Mouse (Mus musculus) embryonic facial prominence, embryonic 11.5 days (tissue): Measurements from ENCODE around the gene Gm28729. TPM values are rescaled to one million over a fixed set of nuclear protein-coding genes. Genes with fewer than 3 reads are reported as not detected.

ENCODE experiments used
- ATAC-seq: fragments of 200-750 bp; cut with Nextera tagmentation; replicated peaks from 2 replicates; pipeline ENCODE4 v1.8.0; 2017; ENCODE audit warnings: low read depth; ENCODE audit not compliant: insufficient number of reproducible peaks, low FRiP score, low TSS enrichment
- DNase-seq: peaks from one replicate; pipeline ENCODE4 v3.0.0-alpha.2; 2015; ENCODE audit warnings: low spot score
- H3K27ac ChIP-seq: fragments of 300-500 bp; sonication (generic); replicated peaks from 2 replicates; pipeline ENCODE4 v1.5.1; 2014; ENCODE audit warnings: mild to moderate bottlenecking, low read depth, low read length, control low read depth
- H3K27me3 ChIP-seq: fragments of 300-500 bp; sonication (generic); 2 replicates; pipeline ENCODE4 v1.6.1; 2014; ENCODE audit warnings: mild to moderate bottlenecking, low read length, moderate library complexity, mixed read lengths; ENCODE audit not compliant: control insufficient read depth, insufficient read depth
- H3K36me3 ChIP-seq: fragments of 300-500 bp; sonication (generic); replicated peaks from 2 replicates; pipeline ENCODE4 v1.6.1; 2014; ENCODE audit warnings: low read depth, mild to moderate bottlenecking, low read length, moderate library complexity, mixed read lengths; ENCODE audit not compliant: control insufficient read depth, insufficient read depth
- H3K4me1 ChIP-seq: fragments of 300-500 bp; sonication (generic); 2 replicates; pipeline ENCODE4 v1.6.1; 2014; ENCODE audit warnings: low read length, mixed read lengths; ENCODE audit not compliant: control insufficient read depth, insufficient read depth
- H3K4me2 ChIP-seq: fragments of 300-500 bp; sonication (generic); 2 replicates; pipeline ENCODE4 v1.6.1; 2014; ENCODE audit warnings: low read depth, mild to moderate bottlenecking, control low read depth, low read length, moderate library complexity
- H3K4me3 ChIP-seq: fragments of 300-500 bp; sonication (generic); 2 replicates; pipeline ENCODE4 v1.5.1; 2014; ENCODE audit warnings: low read depth, low read length, control low read depth
- H3K9ac ChIP-seq: fragments of 300-500 bp; sonication (generic); replicated peaks from 2 replicates; pipeline ENCODE4 v1.6.1; 2014; ENCODE audit warnings: mild to moderate bottlenecking, control low read depth, low read length
- H3K9me3 ChIP-seq: fragments of 300-500 bp; sonication (generic); replicated peaks from 2 replicates; pipeline ENCODE4 v1.6.1; 2016; ENCODE audit warnings: mild to moderate bottlenecking, low read length, inconsistent platforms, mixed read lengths; ENCODE audit not compliant: control insufficient read depth
- WGBS: fragments of 180-500 bp; shearing (Covaris S2); extraction: QIAGEN DNeasy Blood & Tissue Kit; methylation state at CpG from one replicate; pipeline ENCODE4 v1.1.7; 2014; 5-methylcytosine and 5-hydroxymethylcytosine counted together
- polyA plus RNA-seq: library from polyadenylated mRNA; unstranded; fragments of >200 nt; fragmentation: Nextera tagmentation; extraction: Ambion mirVana; gene quantifications from 2 replicates; pipeline ENCODE4 v1.2.1, GENCODE M21; 2014

Gene Gm28729
- not detected in 2 replicates for polyA plus RNA-seq

DNA sequence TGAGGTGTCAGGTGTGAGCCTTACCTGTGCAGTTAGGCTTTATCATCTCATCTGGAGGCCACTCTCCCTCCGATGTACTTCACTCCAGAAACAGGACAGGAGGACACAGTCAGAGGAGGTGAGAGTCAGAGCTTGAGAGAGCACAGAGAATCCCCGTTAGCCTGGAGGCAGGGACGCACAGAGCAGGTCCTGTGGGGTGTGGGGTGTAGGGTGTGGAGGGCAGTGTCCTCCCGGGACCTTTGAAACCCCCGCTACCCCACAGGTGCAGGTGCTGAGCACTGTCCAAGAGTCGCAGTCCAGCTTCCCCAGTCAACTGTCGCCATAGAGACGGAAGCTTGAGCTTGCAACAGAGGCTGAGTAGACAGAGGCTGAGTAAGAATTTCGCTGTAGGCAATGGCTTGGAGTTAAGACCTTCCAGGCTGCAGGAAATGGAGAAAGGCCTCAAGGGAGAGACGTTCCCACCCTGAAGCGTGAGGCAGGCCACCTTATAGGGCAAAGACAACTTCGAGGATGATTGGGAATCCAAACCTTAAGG, at the start of gene Gm28729:
Gm28729 (minus strand) TSS at position 293 of the 535 bp plus-strand sequence.
- Histone ChIP-seq H3K36me3 (no peaks in the 10 kb centered on the region), H3K27ac (no peak within 1 kb of the TSS), H3K9ac (no peak within 1 kb of the TSS), H3K4me1 (no peaks in the 10 kb centered on the region), H3K27me3 (no peaks in the 10 kb centered on the region), H3K4me2 (no peak within 1 kb of the TSS), H3K4me3 (no peak within 1 kb of the TSS), H3K9me3 (no peaks in the 10 kb centered on the region)
- ATAC-seq (no peak), DNase-seq (no peak)
- whole genome bisulfite sequencing: 52% methylated on average over 12 of the region's 12 CpGs

DNA sequence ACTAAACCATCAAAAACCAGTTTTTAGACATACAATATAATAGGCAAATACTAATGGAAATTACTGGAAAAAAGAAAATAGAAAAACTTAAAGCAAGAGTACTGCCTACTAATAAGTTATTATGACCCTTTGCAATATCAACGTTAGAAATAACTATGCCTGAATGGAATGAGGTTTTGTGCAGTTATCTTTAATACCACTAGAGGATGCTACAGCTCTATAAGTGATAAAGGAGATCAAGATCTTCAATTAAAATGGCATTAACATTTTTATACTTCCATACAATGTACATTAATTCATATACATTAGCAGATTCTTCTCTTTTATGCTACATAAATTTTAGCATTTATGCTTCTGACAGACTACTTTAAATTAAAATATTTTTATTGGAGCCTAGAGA, 48.2 kb upstream of the Gm28729 start:
- Histone ChIP-seq H3K36me3 (no peaks in the 10 kb centered on the region), H3K9me3 (no peaks in the 10 kb centered on the region), H3K9ac (no peak overlapping the region), H3K4me2 (no peak overlapping the region), H3K27ac (no peak overlapping the region), H3K27me3 (no peaks in the 10 kb centered on the region), H3K4me3 (no peak overlapping the region), H3K4me1 (no peaks in the 10 kb centered on the region)
- ATAC-seq (no peak), DNase-seq (peak; percentile 49)
- 22% methylated on average over 1 of the region's 1 CpGs for WGBS

DNA sequence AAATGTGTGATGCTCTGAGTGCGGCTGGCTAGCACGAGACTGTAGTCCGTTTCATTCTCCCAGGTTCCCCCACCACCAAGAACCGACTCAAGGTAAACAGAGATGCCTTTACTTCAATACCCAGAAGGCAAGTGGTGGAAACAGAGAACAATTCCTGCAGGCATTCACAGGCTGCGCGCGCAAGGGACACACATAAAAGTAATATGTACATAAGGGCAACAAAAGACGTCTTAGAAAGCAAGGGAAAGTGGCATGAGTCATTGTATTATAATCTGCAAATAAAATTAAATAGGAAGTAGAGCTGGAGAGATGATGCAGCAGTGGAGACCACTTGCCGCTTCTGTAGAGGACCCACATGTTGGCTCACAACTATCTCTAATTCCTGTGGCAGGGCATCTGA, 47.7 kb upstream of the Gm28729 start:
- no peak overlapping the region for H3K4me2 ChIP-seq
- no peaks in the 10 kb centered on the region for H3K27me3 ChIP-seq
- no peak for ATAC-seq
- DNase-seq: no peak
- WGBS: 92% methylated on average over 9 of the region's 9 CpGs
- H3K36me3 ChIP-seq: no peaks in the 10 kb centered on the region
- H3K27ac ChIP-seq: no peak overlapping the region
- no peaks in the 10 kb centered on the region for H3K9me3 ChIP-seq
- H3K9ac ChIP-seq: no peak overlapping the region
- H3K4me3 ChIP-seq: no peak overlapping the region
- no peaks in the 10 kb centered on the region for H3K4me1 ChIP-seq

DNA sequence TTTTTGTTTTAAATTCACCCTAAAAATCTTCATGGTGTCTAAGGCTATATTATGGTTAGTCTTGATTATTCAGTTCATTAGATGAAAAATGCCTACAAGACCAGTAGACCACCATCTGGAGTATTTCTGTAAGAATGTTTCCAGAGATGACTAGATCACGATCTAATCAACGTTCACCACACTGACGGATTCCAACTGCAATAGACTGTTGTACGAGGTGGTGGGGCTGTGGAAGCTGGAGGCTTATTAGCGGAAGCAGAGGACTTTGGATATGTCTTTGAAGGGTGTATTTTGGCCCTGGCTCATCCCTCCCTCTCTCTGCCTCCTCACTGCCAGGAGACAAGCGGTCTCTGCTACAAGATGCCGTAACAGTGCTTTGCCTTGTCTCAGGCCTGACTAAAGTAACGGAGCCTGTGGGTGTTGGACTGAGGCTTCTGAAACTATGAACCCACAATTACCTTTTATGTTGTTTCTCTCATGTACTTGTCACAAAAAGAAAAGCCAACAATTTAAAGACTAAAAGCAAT, 41.5 kb upstream of the Gm28729 start:
- Histone ChIP-seq H3K4me3 (no peak overlapping the region), H3K27me3 (no peaks in the 10 kb centered on the region), H3K4me1 (no peaks in the 10 kb centered on the region), H3K9ac (no peak overlapping the region), H3K9me3 (no peaks in the 10 kb centered on the region), H3K27ac (no peak overlapping the region), H3K4me2 (no peak overlapping the region), H3K36me3 (no peaks in the 10 kb centered on the region)
- 91% methylated on average over 8 of the region's 8 CpGs for WGBS
- no peak for DNase-seq
- no peak for ATAC-seq

DNA sequence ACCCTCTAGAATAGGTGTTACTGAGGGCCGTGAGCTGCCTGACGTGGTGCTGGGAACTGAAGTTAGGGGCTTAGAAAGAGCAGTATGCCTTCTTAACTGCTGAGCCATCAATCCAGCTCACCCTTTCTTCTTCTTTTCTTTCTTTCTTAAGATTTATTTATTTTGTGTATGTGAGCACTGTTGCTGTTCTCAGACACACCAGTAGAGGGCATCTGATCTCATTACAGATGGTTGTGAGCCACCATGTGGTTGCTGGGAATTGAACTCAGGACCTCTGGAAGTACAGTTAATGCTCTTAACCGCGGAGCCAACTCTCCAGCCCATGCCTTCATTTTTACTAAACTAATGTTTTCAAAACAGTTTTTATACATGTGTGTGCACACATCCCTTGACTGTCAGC, 38.4 kb upstream of the Gm28729 start:
- Histone ChIP-seq H3K9me3 (no peaks in the 10 kb centered on the region), H3K36me3 (peaks cover 2% of the 10 kb centered on the region; the same call in 1 of the 2 replicates), H3K27me3 (no peaks in the 10 kb centered on the region), H3K27ac (no peak overlapping the region), H3K9ac (no peak overlapping the region), H3K4me1 (no peaks in the 10 kb centered on the region), H3K4me3 (no peak overlapping the region), H3K4me2 (no peak overlapping the region)
- WGBS: 92% methylated on average over 4 of the region's 4 CpGs
- ATAC-seq (no peak), DNase-seq (no peak)

DNA sequence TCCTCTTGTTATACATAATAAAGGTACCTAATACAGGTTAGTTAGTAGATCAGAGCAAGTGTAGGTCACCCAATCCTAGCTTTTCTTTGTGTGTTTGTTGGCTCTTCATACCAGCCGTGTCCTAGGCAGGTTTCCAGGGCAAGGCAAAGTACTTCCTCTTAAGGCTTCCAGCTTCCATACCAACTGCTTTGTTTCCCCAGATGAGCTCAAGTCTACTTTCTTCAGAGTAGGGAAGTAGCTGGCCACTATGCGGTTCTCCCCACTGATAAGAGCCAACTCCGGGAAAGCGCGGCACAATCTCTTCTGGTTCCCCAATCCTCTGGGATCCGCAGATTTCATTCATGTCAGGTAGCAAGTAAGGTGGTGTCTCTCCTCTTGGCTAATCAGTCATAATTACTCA, 34.1 kb upstream of the Gm28729 start:
- ATAC-seq (no peak), DNase-seq (no peak)
- no peak overlapping the region for H3K27ac ChIP-seq
- H3K4me1 ChIP-seq: no peaks in the 10 kb centered on the region
- peaks cover 2% of the 10 kb centered on the region; the same call in 1 of the 2 replicates for H3K36me3 ChIP-seq
- no peak overlapping the region for H3K4me3 ChIP-seq
- H3K9me3 ChIP-seq: no peaks in the 10 kb centered on the region
- H3K9ac ChIP-seq: no peak overlapping the region
- 95% methylated on average over 6 of the region's 6 CpGs for WGBS
- H3K4me2 ChIP-seq: no peak overlapping the region
- no peaks in the 10 kb centered on the region for H3K27me3 ChIP-seq

DNA sequence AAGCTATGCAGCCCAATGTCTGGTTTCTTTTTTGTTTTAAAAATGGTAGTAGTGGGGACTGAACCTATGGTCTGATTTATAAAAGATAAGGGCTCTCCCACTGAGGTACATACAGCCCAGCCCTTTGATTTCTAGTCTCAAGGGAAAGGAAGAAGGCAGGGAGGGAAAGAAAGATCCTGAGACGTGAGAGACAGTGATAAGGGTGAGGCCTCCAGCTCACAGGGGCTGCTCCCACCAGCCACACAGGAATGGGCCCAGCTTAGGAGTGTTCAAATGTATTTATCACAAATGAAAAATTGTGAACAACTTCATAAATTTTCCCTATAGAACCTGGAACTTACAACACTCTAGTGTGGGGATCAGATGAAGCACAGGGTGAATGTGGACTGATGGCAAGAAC, 33.5 kb upstream of the Gm28729 start:
- Histone ChIP-seq H3K27ac (no peak overlapping the region), H3K4me2 (no peak overlapping the region), H3K36me3 (peaks cover 2% of the 10 kb centered on the region; the same call in 1 of the 2 replicates), H3K9ac (no peak overlapping the region), H3K4me3 (no peak overlapping the region), H3K9me3 (no peaks in the 10 kb centered on the region), H3K4me1 (no peaks in the 10 kb centered on the region), H3K27me3 (no peaks in the 10 kb centered on the region)
- DNase-seq (no peak), ATAC-seq (no peak)
- 71% methylated on average over 1 of the region's 1 CpGs for WGBS

DNA sequence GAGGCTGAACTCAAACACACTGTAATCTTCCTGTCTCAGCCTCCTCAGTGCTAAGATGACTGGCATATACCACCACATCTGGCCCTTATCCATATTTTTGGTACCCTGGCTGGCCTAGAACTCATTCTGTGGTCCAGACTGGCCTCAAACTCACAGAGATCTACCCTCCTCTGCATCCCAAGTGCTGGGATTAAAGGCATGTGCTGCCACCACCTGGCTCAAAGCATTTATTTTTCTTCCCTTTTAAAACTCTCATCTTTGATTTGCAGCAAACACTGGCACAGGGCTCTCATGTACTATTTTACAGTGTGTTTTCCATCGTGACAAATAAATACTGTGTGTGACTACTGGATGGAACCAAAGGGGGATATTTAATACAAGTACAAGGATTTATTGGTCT, 29.0 kb upstream of the Gm28729 start:
- no peak overlapping the region for H3K9ac ChIP-seq
- WGBS: 89% methylated on average over 1 of the region's 1 CpGs
- H3K36me3 ChIP-seq: no peaks in the 10 kb centered on the region; the same call in 1 of the 2 replicates
- no peak overlapping the region for H3K4me2 ChIP-seq
- H3K4me1 ChIP-seq: no peaks in the 10 kb centered on the region
- no peak overlapping the region for H3K27ac ChIP-seq
- no peak for DNase-seq
- H3K27me3 ChIP-seq: no peaks in the 10 kb centered on the region
- no peak overlapping the region for H3K4me3 ChIP-seq
- ATAC-seq: no peak
- no peaks in the 10 kb centered on the region for H3K9me3 ChIP-seq
